Mouse (Mus musculus): ENCODE measurements at regions not wholly inside any gene's neighbourhood (a gene's known extent, or its start where the extent isn't known, plus 50 kb on each side); places are given as distances from the start of the nearest gene placed in this dataset.

- DNase-seq (ENCODE audit: low spot score in 2 of 2): no peak
These were observed 144.8 kb upstream of the Htr1f start for GRCm38 (mm10) chr16:65250426-65250825.

- DNase-seq (ENCODE audit: low spot score in 2 of 2): peak in 1 of 2 experiments; percentile 17
These were observed 141.8 kb upstream of the Htr1f start for GRCm38 (mm10) chr16:65247475-65247874.

GRCm38 (mm10) chr16:65234404-65234803, 128.8 kb upstream of the Htr1f start:
- no peak for DNase-seq (ENCODE audit: low spot score in 2 of 2)

- DNase-seq (ENCODE audit: low spot score in 2 of 2): no peak
These were observed 128.3 kb upstream of the Htr1f start for GRCm38 (mm10) chr16:65233964-65234363.

- DNase-seq (ENCODE audit: low spot score in 2 of 2): no peak
These were observed 113.8 kb upstream of the Htr1f start for GRCm38 (mm10) chr16:65219434-65219833.

GRCm38 (mm10) chr16:65212367-65212766, 106.7 kb upstream of the Htr1f start:
- no peak for DNase-seq (ENCODE audit: low spot score in 2 of 2)

- no peak for DNase-seq (ENCODE audit: low spot score in 2 of 2)
These were observed 95.7 kb upstream of the Htr1f start for GRCm38 (mm10) chr16:65201329-65201728.

GRCm38 (mm10) chr16:65197203-65197844, 91.7 kb upstream of the Htr1f start:
- DNase-seq (ENCODE audit: low spot score in 2 of 2): no peak

GRCm38 (mm10) chr16:65195761-65196160, 90.1 kb upstream of the Htr1f start:
- no peak for DNase-seq (ENCODE audit: low spot score in 2 of 2)

- DNase-seq (ENCODE audit: low spot score in 2 of 2): no peak
These were observed 86.0 kb upstream of the Htr1f start for GRCm38 (mm10) chr16:65191574-65192149.

GRCm38 (mm10) chr16:65174561-65174960, 68.9 kb upstream of the Htr1f start:
- no peak for DNase-seq (ENCODE audit: low spot score in 2 of 2)

- no peak for DNase-seq (ENCODE audit: low spot score in 2 of 2)
These were observed 61.5 kb upstream of the Htr1f start for GRCm38 (mm10) chr16:65167151-65167550.

- no peak for DNase-seq (ENCODE audit: low spot score in 2 of 2)
These were observed 57.1 kb upstream of the Htr1f start for GRCm38 (mm10) chr16:65162766-65163165.

GRCm38 (mm10) chr16:65160286-65160685, 54.6 kb upstream of the Htr1f start:
- no peak for DNase-seq (ENCODE audit: low spot score in 2 of 2)

GRCm38 (mm10) chr16:65155536-65155935, 49.9 kb upstream of the Htr1f start:
- DNase-seq (ENCODE audit: low spot score in 2 of 2): no peak
